Mouse (Mus musculus): ENCODE results near the gene Gstm5.

- TF ChIP-seq POLR2A (IDR thresholded peaks at IDR 0.05; ENCODE audit: insufficient read length, low read depth) = no peak
- TF ChIP-seq POLR2AphosphoS2 (IDR thresholded peaks at IDR 0.05; ENCODE audit: insufficient read length, low read depth) = no peak
- no peak for TF ChIP-seq TCF3 (IDR thresholded peaks at IDR 0.05; ENCODE audit: insufficient read length, low read depth)
- TF ChIP-seq MYOG (IDR thresholded peaks at IDR 0.05; ENCODE audit: control insufficient read depth in 1 of 3, insufficient read depth in 1 of 3, insufficient read length in 2 of 3, low read depth in 2 of 3) = no peak
- TF ChIP-seq REST (IDR thresholded peaks at IDR 0.05; ENCODE audit: insufficient read depth, insufficient read length) = no peak
- no peak for TF ChIP-seq MAX (IDR thresholded peaks at IDR 0.05; ENCODE audit: low read depth)
- no peak for TF ChIP-seq SRF (IDR thresholded peaks at IDR 0.05; ENCODE audit: control insufficient read depth, insufficient read length, low read depth)
- no peak for TF ChIP-seq TCF12 (IDR thresholded peaks at IDR 0.05; ENCODE audit: insufficient read depth, poor library complexity, severe bottlenecking)
- no peak for TF ChIP-seq USF1 (IDR thresholded peaks at IDR 0.05; ENCODE audit: low read depth)
- TF ChIP-seq E2F4 (IDR thresholded peaks at IDR 0.05; ENCODE audit: insufficient read depth) = no peak
Measured at GRCm38 (mm10) chr3:107927841-107928240, 32.2 kb downstream of the Gstm5 start.
